Mouse (Mus musculus): ENCODE results near the gene Il31.

- TF ChIP-seq CTCF (IDR thresholded peaks at IDR 0.05; ENCODE audit: extremely low read depth, insufficient read depth, insufficient read length, insufficient replicate concordance) = peak; percentile 31; the same call in 1 of the 2 replicates
- TF ChIP-seq POLR2A (IDR thresholded peaks at IDR 0.05; ENCODE audit: low read depth, low read length) = no peak
Observed at GRCm38 (mm10) chr5:123499717-123500116, 10.4 kb upstream of the Il31 start.

Data from spleen, adult 2 months (tissue).